Mouse (Mus musculus) spleen, adult 18-20 months (tissue): Measurements from ENCODE around the gene Eaf1.

ENCODE experiments used
- DNase-seq, 2 experiments: peaks; one replicate each; pipeline ENCODE4 v3.0.0; 2022; ENCODE audit warnings: mixed read lengths in 2 of 2

The Eaf1 gene

GRCm38 (mm10) chr14:31510322-31510721 lies 16.1 kb downstream of the Eaf1 start:
- no peak for DNase-seq

GRCm38 (mm10) chr14:31515895-31516294 lies 21.7 kb downstream of the Eaf1 start:
- DNase-seq = no peak

GRCm38 (mm10) chr14:31519165-31519564 lies 25.0 kb downstream of the Eaf1 start:
- no peak for DNase-seq

- no peak for DNase-seq
Measured at GRCm38 (mm10) chr14:31521318-31521717, 27.1 kb downstream of the Eaf1 start.

GRCm38 (mm10) chr14:31525040-31525810 lies 31.0 kb downstream of the Eaf1 start:
- no peak for DNase-seq

- DNase-seq = no peak
Measured at GRCm38 (mm10) chr14:31530847-31531246, 36.6 kb downstream of the Eaf1 start.

- peak; percentile 54 to 62 for DNase-seq
Measured at GRCm38 (mm10) chr14:31531506-31532148, 37.4 kb downstream of the Eaf1 start.

GRCm38 (mm10) chr14:31532656-31533055 lies 38.5 kb downstream of the Eaf1 start:
- DNase-seq = no peak

- peak in 1 of 2 experiments; percentile 14 for DNase-seq
Measured at GRCm38 (mm10) chr14:31537298-31537697, 43.1 kb downstream of the Eaf1 start.

GRCm38 (mm10) chr14:31543885-31544442 lies 49.8 kb downstream of the Eaf1 start:
- no peak for DNase-seq

GRCm38 (mm10) chr14:31555021-31555420 lies 60.8 kb downstream of the Eaf1 start:
- DNase-seq = no peak

- DNase-seq = no peak
Measured at GRCm38 (mm10) chr14:31555963-31556434, 61.8 kb downstream of the Eaf1 start.

GRCm38 (mm10) chr14:31556526-31557260 lies 62.5 kb downstream of the Eaf1 start:
- DNase-seq = no peak

GRCm38 (mm10) chr14:31557273-31557672 lies 63.1 kb downstream of the Eaf1 start:
- DNase-seq = no peak

- no peak for DNase-seq
Measured at GRCm38 (mm10) chr14:31557784-31558183, 63.6 kb downstream of the Eaf1 start.

GRCm38 (mm10) chr14:31559216-31559615 lies 65.0 kb downstream of the Eaf1 start:
- no peak for DNase-seq
